Mouse (Mus musculus): ENCODE results near the gene Hoxa13. TPM values are rescaled to one million over a fixed set of nuclear protein-coding genes. Genes with fewer than 3 reads are reported as not detected.

Gene Hoxa13
- polyA plus RNA-seq (2015; fragmentation: Nextera tagmentation; extraction: Ambion mirVana) = not detected in 2 replicates

GRCm38 (mm10) chr6:52260654-52261575 is at the start of gene Hoxa13:
Gene Hoxa13, minus strand, starts transcription at chr6:52260880.
- no peak for ATAC-seq
- H3K9ac ChIP-seq (replicated peaks; ENCODE audit: low read depth, low read length) = no peak within 1 kb of the TSS
- WGBS = 0% methylated on average over 24 of the region's 72 CpGs

GRCm38 (mm10) chr6:52310366-52310765 is 49.7 kb upstream of the Hoxa13 start:
- Histone ChIP-seq H3K9ac (replicated peaks; ENCODE audit: low read depth, low read length) (no peak overlapping the region), H3K27ac (ENCODE audit: low read length) (no peak overlapping the region), H3K4me3 (replicated peaks; ENCODE audit: low read length) (no peak overlapping the region), H3K9me3 (ENCODE audit: control insufficient read depth, low read length) (no peaks in the 10 kb centered on the region), H3K36me3 (ENCODE audit: control insufficient read depth, insufficient read depth) (no peaks in the 10 kb centered on the region), H3K4me2 (ENCODE audit: low read length) (no peak overlapping the region), H3K27me3 (replicated peaks; ENCODE audit: control insufficient read depth, insufficient read depth, low read length) (peaks cover 67% of the 10 kb centered on the region), H3K4me1 (replicated peaks; ENCODE audit: control insufficient read depth, insufficient read depth, low read length) (peaks cover 12% of the 10 kb centered on the region)
- no peak for ATAC-seq
- under 1% methylated on average over 24 of the region's 24 CpGs for WGBS

More at GRCm38 (mm10) chr6:52260654-52261575, at the start of gene Hoxa13:
- no peaks in the 10 kb centered on the region for H3K9me3 ChIP-seq (ENCODE audit: control insufficient read depth, low read length)
- H3K4me2 ChIP-seq (ENCODE audit: low read length) = peak within 1 kb of the TSS; percentile 41
- no peak within 1 kb of the TSS for H3K27ac ChIP-seq (ENCODE audit: low read length)
- peaks cover 12% of the 10 kb centered on the region for H3K4me1 ChIP-seq (replicated peaks; ENCODE audit: control insufficient read depth, insufficient read depth, low read length)
- peak within 1 kb of the TSS; percentile 28 for H3K4me3 ChIP-seq (replicated peaks; ENCODE audit: low read length)
- H3K27me3 ChIP-seq (replicated peaks; ENCODE audit: control insufficient read depth, insufficient read depth, low read length) = peaks cover 80% of the 10 kb centered on the region
- no peaks in the 10 kb centered on the region for H3K36me3 ChIP-seq (ENCODE audit: control insufficient read depth, insufficient read depth)

- peaks cover 66% of the 10 kb centered on the region for H3K27me3 ChIP-seq (replicated peaks; ENCODE audit: control insufficient read depth, insufficient read depth, low read length)
- no peak overlapping the region for H3K27ac ChIP-seq (ENCODE audit: low read length)
- H3K9me3 ChIP-seq (ENCODE audit: control insufficient read depth, low read length) = no peaks in the 10 kb centered on the region
- no peak overlapping the region for H3K4me2 ChIP-seq (ENCODE audit: low read length)
- 9% methylated on average over 10 of the region's 10 CpGs for WGBS
- peaks cover 12% of the 10 kb centered on the region for H3K4me1 ChIP-seq (replicated peaks; ENCODE audit: control insufficient read depth, insufficient read depth, low read length)
- H3K4me3 ChIP-seq (replicated peaks; ENCODE audit: low read length) = no peak overlapping the region
- no peak overlapping the region for H3K9ac ChIP-seq (replicated peaks; ENCODE audit: low read depth, low read length)
- ATAC-seq = no peak
- H3K36me3 ChIP-seq (ENCODE audit: control insufficient read depth, insufficient read depth) = no peaks in the 10 kb centered on the region
These were observed 49.1 kb upstream of the Hoxa13 start for GRCm38 (mm10) chr6:52309766-52310165.

- Histone ChIP-seq H3K4me1 (replicated peaks; ENCODE audit: control insufficient read depth, insufficient read depth, low read length) (peaks cover 7% of the 10 kb centered on the region), H3K4me3 (replicated peaks; ENCODE audit: low read length) (peak overlapping the region; percentile 51), H3K27ac (ENCODE audit: low read length) (no peak overlapping the region), H3K9me3 (ENCODE audit: control insufficient read depth, low read length) (no peaks in the 10 kb centered on the region), H3K4me2 (ENCODE audit: low read length) (peak overlapping the region; percentile 69), H3K36me3 (ENCODE audit: control insufficient read depth, insufficient read depth) (no peaks in the 10 kb centered on the region), H3K9ac (replicated peaks; ENCODE audit: low read depth, low read length) (peak overlapping the region; percentile 55), H3K27me3 (replicated peaks; ENCODE audit: control insufficient read depth, insufficient read depth, low read length) (peaks cover 60% of the 10 kb centered on the region)
- WGBS = under 1% methylated on average over 30 of the region's 30 CpGs
- ATAC-seq = peak; percentile 74; the same call in 1 of the 2 replicates
These were observed 45.3 kb upstream of the Hoxa13 start for GRCm38 (mm10) chr6:52305877-52306389.

GRCm38 (mm10) chr6:52303426-52303825 is 42.7 kb upstream of the Hoxa13 start:
- Histone ChIP-seq H3K4me2 (ENCODE audit: low read length) (no peak overlapping the region), H3K27ac (ENCODE audit: low read length) (no peak overlapping the region), H3K4me3 (replicated peaks; ENCODE audit: low read length) (no peak overlapping the region), H3K9ac (replicated peaks; ENCODE audit: low read depth, low read length) (no peak overlapping the region), H3K4me1 (replicated peaks; ENCODE audit: control insufficient read depth, insufficient read depth, low read length) (peaks cover 7% of the 10 kb centered on the region), H3K27me3 (replicated peaks; ENCODE audit: control insufficient read depth, insufficient read depth, low read length) (peaks cover 63% of the 10 kb centered on the region), H3K9me3 (ENCODE audit: control insufficient read depth, low read length) (no peaks in the 10 kb centered on the region), H3K36me3 (ENCODE audit: control insufficient read depth, insufficient read depth) (no peaks in the 10 kb centered on the region)
- no peak for ATAC-seq
- WGBS = 42% methylated on average over 3 of the region's 3 CpGs

GRCm38 (mm10) chr6:52300806-52301205 is 40.1 kb upstream of the Hoxa13 start:
- H3K9me3 ChIP-seq (ENCODE audit: control insufficient read depth, low read length) = no peaks in the 10 kb centered on the region
- no peak overlapping the region for H3K27ac ChIP-seq (ENCODE audit: low read length)
- H3K27me3 ChIP-seq (replicated peaks; ENCODE audit: control insufficient read depth, insufficient read depth, low read length) = peaks cover 53% of the 10 kb centered on the region
- H3K36me3 ChIP-seq (ENCODE audit: control insufficient read depth, insufficient read depth) = no peaks in the 10 kb centered on the region
- WGBS = 78% methylated on average over 4 of the region's 4 CpGs
- ATAC-seq = no peak
- H3K4me3 ChIP-seq (replicated peaks; ENCODE audit: low read length) = no peak overlapping the region
- no peak overlapping the region for H3K4me2 ChIP-seq (ENCODE audit: low read length)
- H3K9ac ChIP-seq (replicated peaks; ENCODE audit: low read depth, low read length) = no peak overlapping the region
- peaks cover 2% of the 10 kb centered on the region for H3K4me1 ChIP-seq (replicated peaks; ENCODE audit: control insufficient read depth, insufficient read depth, low read length)

GRCm38 (mm10) chr6:52298511-52298910 is 37.8 kb upstream of the Hoxa13 start:
- Histone ChIP-seq H3K27me3 (replicated peaks; ENCODE audit: control insufficient read depth, insufficient read depth, low read length) (peaks cover 55% of the 10 kb centered on the region), H3K9me3 (ENCODE audit: control insufficient read depth, low read length) (no peaks in the 10 kb centered on the region), H3K4me2 (ENCODE audit: low read length) (no peak overlapping the region), H3K36me3 (ENCODE audit: control insufficient read depth, insufficient read depth) (no peaks in the 10 kb centered on the region), H3K4me3 (replicated peaks; ENCODE audit: low read length) (no peak overlapping the region), H3K4me1 (replicated peaks; ENCODE audit: control insufficient read depth, insufficient read depth, low read length) (no peaks in the 10 kb centered on the region), H3K27ac (ENCODE audit: low read length) (no peak overlapping the region), H3K9ac (replicated peaks; ENCODE audit: low read depth, low read length) (no peak overlapping the region)
- no peak for ATAC-seq
- 87% methylated on average over 4 of the region's 4 CpGs for WGBS

DNA sequence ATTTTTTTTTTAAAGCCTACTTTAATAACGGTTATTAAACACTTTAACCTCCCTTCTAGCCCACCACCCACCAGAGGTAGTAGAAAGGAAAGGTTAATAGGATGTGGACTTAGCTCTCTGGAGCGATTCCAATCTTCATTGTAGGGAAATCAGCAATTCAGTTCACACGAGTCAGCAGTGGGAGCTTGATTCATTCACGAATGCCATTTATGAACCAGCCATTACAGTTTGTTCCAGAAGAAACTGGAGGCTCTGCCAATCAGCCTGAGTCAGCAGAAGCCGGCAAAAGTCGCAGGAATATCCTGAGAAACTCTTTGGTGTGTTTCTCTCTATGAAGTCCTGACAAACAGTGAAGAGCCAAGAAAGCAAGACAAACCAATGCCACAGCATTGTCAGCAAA is 33.9 kb upstream of the Hoxa13 start:
- 58% methylated on average over 6 of the region's 6 CpGs for WGBS
- Histone ChIP-seq H3K9me3 (ENCODE audit: control insufficient read depth, low read length) (no peaks in the 10 kb centered on the region), H3K36me3 (ENCODE audit: control insufficient read depth, insufficient read depth) (no peaks in the 10 kb centered on the region), H3K4me3 (replicated peaks; ENCODE audit: low read length) (no peak overlapping the region), H3K9ac (replicated peaks; ENCODE audit: low read depth, low read length) (no peak overlapping the region), H3K4me1 (replicated peaks; ENCODE audit: control insufficient read depth, insufficient read depth, low read length) (peaks cover 5% of the 10 kb centered on the region; the same call in 1 of the 2 replicates), H3K27me3 (replicated peaks; ENCODE audit: control insufficient read depth, insufficient read depth, low read length) (peaks cover 74% of the 10 kb centered on the region), H3K4me2 (ENCODE audit: low read length) (no peak overlapping the region), H3K27ac (ENCODE audit: low read length) (no peak overlapping the region)
- no peak for ATAC-seq

- ATAC-seq = no peak
- Histone ChIP-seq H3K36me3 (ENCODE audit: control insufficient read depth, insufficient read depth) (no peaks in the 10 kb centered on the region), H3K4me1 (replicated peaks; ENCODE audit: control insufficient read depth, insufficient read depth, low read length) (peaks cover 5% of the 10 kb centered on the region; the same call in 1 of the 2 replicates), H3K4me3 (replicated peaks; ENCODE audit: low read length) (no peak overlapping the region), H3K9me3 (ENCODE audit: control insufficient read depth, low read length) (no peaks in the 10 kb centered on the region), H3K9ac (replicated peaks; ENCODE audit: low read depth, low read length) (no peak overlapping the region), H3K27me3 (replicated peaks; ENCODE audit: control insufficient read depth, insufficient read depth, low read length) (peaks cover 77% of the 10 kb centered on the region), H3K4me2 (ENCODE audit: low read length) (no peak overlapping the region), H3K27ac (ENCODE audit: low read length) (no peak overlapping the region)
- 50% methylated on average over 7 of the region's 7 CpGs for WGBS
These were observed 31.6 kb upstream of the Hoxa13 start for GRCm38 (mm10) chr6:52292328-52292727.

Measured in forebrain, embryonic 16.5 days (tissue).